Mouse (Mus musculus) limb, embryonic 15.5 days (tissue): ENCODE results near the gene Gm21094. TPM values are rescaled to one million over a fixed set of nuclear protein-coding genes. Genes with fewer than 3 reads are reported as not detected.
"Not testable (repeated sequence)": the region's sequence is repeated elsewhere in the genome, so short reads cannot be mapped to it uniquely, and the experiment has no call there.

Source experiments
- ATAC-seq: fragments of 200-750 bp; cut with Nextera tagmentation; 2 replicates; pipeline ENCODE4 v1.8.0; 2017; ENCODE audit warnings: low read depth, moderate TSS enrichment; ENCODE audit not compliant: insufficient number of reproducible peaks, low FRiP score, low TSS enrichment
- H3K27ac ChIP-seq: fragments of 300-500 bp; sonication (generic); 2 replicates; pipeline ENCODE4 v1.5.1; 2015; ENCODE audit warnings: moderate library complexity, mild to moderate bottlenecking, inconsistent platforms
- H3K27me3 ChIP-seq: fragments of 300-500 bp; sonication (generic); 2 replicates; pipeline ENCODE4 v1.6.1; 2015; ENCODE audit warnings: inconsistent platforms
- H3K36me3 ChIP-seq: fragments of 300-500 bp; sonication (generic); 2 replicates; pipeline ENCODE4 v1.6.1; 2015; ENCODE audit warnings: inconsistent platforms
- H3K4me1 ChIP-seq: fragments of 300-500 bp; sonication (generic); 2 replicates; pipeline ENCODE4 v1.6.1; 2015; ENCODE audit warnings: inconsistent platforms
- H3K4me2 ChIP-seq: fragments of 300-500 bp; sonication (generic); 2 replicates; pipeline ENCODE4 v1.6.1; 2015; ENCODE audit warnings: mild to moderate bottlenecking, inconsistent platforms
- H3K4me3 ChIP-seq: fragments of 300-500 bp; sonication (generic); 2 replicates; pipeline ENCODE4 v1.5.1; 2015; ENCODE audit warnings: mild to moderate bottlenecking, inconsistent platforms
- H3K9ac ChIP-seq: fragments of 300-500 bp; sonication (generic); 2 replicates; pipeline ENCODE4 v1.6.1; 2015; ENCODE audit warnings: inconsistent platforms
- H3K9me3 ChIP-seq: fragments of 300-500 bp; sonication (generic); 2 replicates; pipeline ENCODE4 v1.6.1; 2016; ENCODE audit warnings: inconsistent platforms
- WGBS: fragments of 180-500 bp; shearing (Covaris S2); methylation state at CpG from one replicate; pipeline ENCODE4 v1.1.7; 2015; 5-methylcytosine and 5-hydroxymethylcytosine counted together
- polyA plus RNA-seq: library from polyadenylated mRNA; unstranded; fragments of >200 nt; fragmentation: Nextera tagmentation; extraction: Ambion mirVana; gene quantifications from 2 replicates; pipeline ENCODE4 v1.2.1, GENCODE M21; 2015

Gm21094 gene
- not detected in 2 replicates for polyA plus RNA-seq

DNA sequence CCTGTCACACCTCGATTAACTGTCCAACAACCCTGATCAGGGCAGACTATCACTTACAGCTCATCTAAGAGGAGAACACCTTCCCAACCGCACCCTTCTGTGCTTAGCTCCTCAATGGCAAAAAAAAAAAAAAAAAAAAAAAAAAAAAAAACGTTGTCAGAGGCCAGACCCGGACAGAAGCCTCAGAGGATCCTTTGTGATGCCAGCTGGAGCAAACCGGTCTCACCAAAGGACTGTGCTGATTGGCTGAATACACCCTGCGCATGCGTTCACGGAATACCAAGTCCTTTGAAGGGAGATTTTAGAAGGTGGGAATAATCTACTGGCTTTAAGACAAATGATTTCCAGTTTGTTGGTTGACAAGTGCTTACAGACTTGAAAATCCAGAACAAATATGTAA, at the start of gene Gm21094:
Gm21094 (minus strand) TSS at position 101 of the 400 bp plus-strand sequence.
- not testable (repeated sequence) for H3K4me2 ChIP-seq, ATAC-seq, H3K4me3 ChIP-seq, H3K9me3 ChIP-seq, H3K4me1 ChIP-seq, H3K36me3 ChIP-seq, H3K27me3 ChIP-seq, H3K27ac ChIP-seq, H3K9ac ChIP-seq
- WGBS: no CpG with 5 or more reads among the region's 8 CpGs
